Mouse (Mus musculus): ENCODE results near the gene Polr2m. TPM values are rescaled to one million over a fixed set of nuclear protein-coding genes. Genes with fewer than 3 reads are reported as not detected.

The Polr2m gene
- 410 and 449 TPM in 2 replicates for polyA plus RNA-seq (2016; fragmentation: Nextera tagmentation; extraction: Ambion mirVana)

DNA sequence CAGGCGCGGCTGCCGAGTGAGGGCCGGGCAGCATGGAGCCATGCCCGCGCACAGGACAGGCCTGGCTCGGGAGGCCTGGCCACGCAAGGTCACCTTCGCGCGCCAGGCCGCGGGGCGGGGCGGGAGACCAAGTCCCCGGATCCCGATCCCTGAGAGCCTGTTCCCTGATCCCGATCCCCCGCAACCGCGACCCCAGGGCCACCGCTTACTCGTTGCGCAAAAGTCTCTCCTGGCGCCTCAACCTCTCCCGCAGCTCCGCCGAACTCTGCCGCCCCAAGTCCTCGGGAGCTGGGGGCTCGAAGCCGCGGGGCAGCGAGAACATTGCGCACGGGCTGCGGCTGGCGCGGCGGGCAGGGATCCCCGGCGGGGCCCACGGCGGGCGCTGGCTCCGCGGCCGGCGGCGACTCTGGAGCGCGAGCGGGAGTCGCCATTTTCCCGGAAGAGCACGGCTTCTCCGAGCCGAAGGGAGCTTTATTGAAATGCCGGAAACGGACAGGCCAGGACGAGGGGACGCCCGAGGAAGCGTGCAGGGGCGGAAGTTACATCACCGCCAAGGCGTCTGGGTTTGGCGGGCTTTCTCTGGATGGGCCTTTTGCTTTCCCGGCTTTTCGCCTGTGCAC is at the start of gene Polr2m:
Gene Polr2m, minus strand, starts transcription at position 461 of the 620 bp plus-strand sequence.
- Histone ChIP-seq H3K4me1 (peaks cover 14% of the 10 kb centered on the region), H3K27me3 (ENCODE audit: insufficient read depth, poor library complexity, severe bottlenecking) (no peaks in the 10 kb centered on the region), H3K27ac (peak within 1 kb of the TSS; percentile 100), H3K9me3 (no peaks in the 10 kb centered on the region), H3K36me3 (peaks cover 31% of the 10 kb centered on the region), H3K4me3 (peak within 1 kb of the TSS; percentile 99)
- DNase-seq (ENCODE audit: low spot score), result peak; percentile 97
- under 1% methylated on average over 70 of the region's 70 CpGs for WGBS

DNA sequence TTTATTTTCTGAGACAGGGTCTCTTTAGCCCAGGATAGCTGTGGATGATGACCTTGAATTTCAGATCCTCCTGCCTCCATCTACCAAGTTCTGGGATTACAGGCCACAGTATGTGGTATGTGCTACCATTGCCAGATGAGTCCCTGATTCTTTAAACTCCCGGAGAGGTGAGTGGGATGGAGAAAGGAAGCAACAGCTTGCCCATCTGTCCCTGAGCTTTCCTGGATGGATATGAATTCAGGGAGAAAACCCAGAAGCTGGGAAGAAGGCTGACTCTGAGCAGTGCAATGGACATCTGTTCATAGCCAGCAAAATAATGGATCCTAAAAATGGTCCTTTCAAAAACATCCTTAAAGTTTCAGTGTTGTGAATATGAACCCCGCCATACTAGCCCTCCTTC is 49.3 kb upstream of the Polr2m start:
- Histone ChIP-seq H3K27me3 (ENCODE audit: insufficient read depth, poor library complexity, severe bottlenecking) (no peaks in the 10 kb centered on the region), H3K4me3 (no peak overlapping the region)
- WGBS, result 82% methylated on average over 2 of the region's 2 CpGs

DNA sequence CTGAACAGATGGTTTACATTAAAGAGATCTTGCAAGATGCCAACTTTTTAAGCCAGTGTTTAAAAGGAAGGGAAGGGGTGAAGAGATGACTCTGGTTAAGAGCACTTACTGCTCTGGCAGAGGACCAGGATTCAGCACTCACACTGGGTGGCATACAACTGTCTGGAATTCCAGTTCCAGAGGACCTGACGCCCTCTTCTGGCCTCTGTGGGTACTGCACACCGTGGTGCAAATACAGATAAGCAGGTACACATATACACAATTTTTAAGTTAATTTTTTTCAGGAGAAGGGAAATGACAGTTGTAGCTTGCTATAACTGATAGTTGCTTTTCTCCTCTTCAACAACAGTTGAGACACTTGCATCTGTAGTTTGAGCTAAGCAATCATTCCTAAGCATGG is 44.2 kb upstream of the Polr2m start:
- no peak for DNase-seq (ENCODE audit: low spot score)
- Histone ChIP-seq H3K9me3 (no peaks in the 10 kb centered on the region), H3K27me3 (ENCODE audit: insufficient read depth, poor library complexity, severe bottlenecking) (no peaks in the 10 kb centered on the region), H3K27ac (no peak overlapping the region), H3K4me3 (no peak overlapping the region), H3K4me1 (no peaks in the 10 kb centered on the region), H3K36me3 (peaks cover 23% of the 10 kb centered on the region; the same call in 1 of the 2 replicates)
- WGBS, result 61% methylated on average over 2 of the region's 2 CpGs

More for the DNA sequence above, 49.3 kb upstream of the Polr2m start:
- H3K27ac ChIP-seq, result no peak overlapping the region
- H3K36me3 ChIP-seq, result peaks cover 35% of the 10 kb centered on the region; the same call in 1 of the 2 replicates
- no peak for DNase-seq (ENCODE audit: low spot score)
- H3K9me3 ChIP-seq, result no peaks in the 10 kb centered on the region
- no peaks in the 10 kb centered on the region for H3K4me1 ChIP-seq

DNA sequence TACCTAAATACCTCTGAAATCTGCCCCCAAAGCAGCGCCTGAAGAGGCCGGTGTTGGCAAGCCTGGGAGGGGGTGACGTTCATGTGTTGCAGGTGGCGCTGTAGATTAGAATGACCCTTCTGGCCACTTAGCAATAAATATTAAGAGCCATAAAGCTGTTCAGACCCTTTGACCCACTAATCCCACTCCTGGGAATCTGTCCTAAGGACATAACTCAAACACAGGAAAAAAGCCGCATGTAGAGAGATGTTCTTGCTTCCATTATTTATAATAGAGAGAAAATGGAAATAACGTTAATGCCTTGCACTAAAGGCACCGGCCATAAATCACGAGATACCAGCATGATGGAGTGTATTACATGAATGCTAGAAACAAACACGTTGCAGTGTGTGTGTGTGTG is 41.7 kb upstream of the Polr2m start:
- peaks cover 24% of the 10 kb centered on the region; the same call in 1 of the 2 replicates for H3K36me3 ChIP-seq
- H3K27ac ChIP-seq, result no peak overlapping the region
- no peaks in the 10 kb centered on the region for H3K4me1 ChIP-seq
- no peak overlapping the region for H3K4me3 ChIP-seq
- no peaks in the 10 kb centered on the region for H3K9me3 ChIP-seq
- DNase-seq (ENCODE audit: low spot score), result no peak
- no peaks in the 10 kb centered on the region for H3K27me3 ChIP-seq (ENCODE audit: insufficient read depth, poor library complexity, severe bottlenecking)
- 79% methylated on average over 9 of the region's 9 CpGs for WGBS

DNA sequence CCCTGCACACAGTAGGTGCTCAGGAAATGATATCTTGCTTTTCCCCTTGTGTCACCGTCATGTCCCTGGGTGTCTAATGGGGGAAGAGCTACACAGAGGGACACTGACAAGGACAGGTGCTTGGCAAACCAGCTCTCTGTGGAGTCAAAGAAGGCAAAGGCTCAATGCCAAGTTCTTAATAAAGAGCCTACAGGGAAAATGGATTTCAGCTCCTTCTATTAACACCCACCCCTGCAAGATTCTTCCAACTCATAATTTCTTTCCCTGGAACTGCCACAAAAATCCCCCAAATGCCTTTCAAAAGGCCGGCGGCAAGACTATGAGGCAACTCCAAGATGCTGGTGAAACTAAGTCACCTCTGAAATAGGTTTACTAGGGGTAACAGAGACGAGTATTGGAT is 38.2 kb upstream of the Polr2m start:
- Histone ChIP-seq H3K27me3 (ENCODE audit: insufficient read depth, poor library complexity, severe bottlenecking) (no peaks in the 10 kb centered on the region), H3K27ac (no peak overlapping the region), H3K4me3 (no peak overlapping the region), H3K9me3 (no peaks in the 10 kb centered on the region), H3K4me1 (no peaks in the 10 kb centered on the region), H3K36me3 (peaks cover 6% of the 10 kb centered on the region; the same call in 1 of the 2 replicates)
- no peak for DNase-seq (ENCODE audit: low spot score)
- WGBS, result 90% methylated on average over 4 of the region's 4 CpGs

DNA sequence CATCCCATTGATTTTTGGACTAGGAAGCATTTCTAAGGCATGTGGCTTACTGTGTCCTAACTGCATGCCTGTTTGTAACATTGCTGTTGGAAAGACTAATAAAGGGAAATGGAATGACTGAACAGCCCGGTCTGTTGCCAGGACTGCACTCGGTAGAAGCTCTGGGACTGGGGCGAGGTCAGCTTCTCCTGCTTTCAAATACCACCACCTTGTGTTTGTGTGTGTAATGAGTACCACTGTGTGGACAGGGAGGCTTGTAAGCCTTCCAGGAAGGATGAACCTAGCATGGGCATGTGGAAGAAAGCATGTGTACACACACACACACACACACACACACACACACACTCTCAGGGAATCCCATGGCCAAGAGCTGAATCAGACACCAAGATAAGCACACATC is 34.1 kb upstream of the Polr2m start:
- Histone ChIP-seq H3K9me3 (no peaks in the 10 kb centered on the region), H3K27ac (no peak overlapping the region), H3K27me3 (ENCODE audit: insufficient read depth, poor library complexity, severe bottlenecking) (no peaks in the 10 kb centered on the region), H3K4me3 (no peak overlapping the region), H3K36me3 (peaks cover 7% of the 10 kb centered on the region; the same call in 1 of the 2 replicates), H3K4me1 (no peaks in the 10 kb centered on the region)
- DNase-seq (ENCODE audit: low spot score), result no peak
- WGBS, result 79% methylated on average over 3 of the region's 3 CpGs

DNA sequence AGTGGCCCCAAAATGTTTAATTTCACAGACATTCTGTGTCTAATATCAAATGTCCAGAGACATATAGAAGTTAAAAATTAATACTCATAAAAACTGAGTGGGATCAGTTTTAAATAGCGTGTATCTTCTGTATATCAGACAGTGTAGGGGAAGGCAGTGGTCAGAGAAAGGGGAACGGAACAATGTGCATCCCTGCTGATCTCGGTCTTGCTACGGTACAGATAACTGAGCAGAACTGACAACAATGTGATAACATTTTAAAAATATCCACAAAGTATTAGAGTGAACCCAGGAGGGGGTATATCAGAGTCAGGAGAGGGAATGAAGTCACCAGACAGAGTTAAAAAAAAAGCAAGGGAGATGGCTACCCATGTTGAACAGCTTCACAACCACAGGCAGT is 31.8 kb upstream of the Polr2m start:
- 58% methylated on average over 4 of the region's 4 CpGs for WGBS
- Histone ChIP-seq H3K27ac (no peak overlapping the region), H3K9me3 (no peaks in the 10 kb centered on the region), H3K4me3 (no peak overlapping the region), H3K27me3 (ENCODE audit: insufficient read depth, poor library complexity, severe bottlenecking) (no peaks in the 10 kb centered on the region), H3K36me3 (peaks cover 11% of the 10 kb centered on the region; the same call in 1 of the 2 replicates), H3K4me1 (no peaks in the 10 kb centered on the region)
- DNase-seq (ENCODE audit: low spot score), result no peak

DNA sequence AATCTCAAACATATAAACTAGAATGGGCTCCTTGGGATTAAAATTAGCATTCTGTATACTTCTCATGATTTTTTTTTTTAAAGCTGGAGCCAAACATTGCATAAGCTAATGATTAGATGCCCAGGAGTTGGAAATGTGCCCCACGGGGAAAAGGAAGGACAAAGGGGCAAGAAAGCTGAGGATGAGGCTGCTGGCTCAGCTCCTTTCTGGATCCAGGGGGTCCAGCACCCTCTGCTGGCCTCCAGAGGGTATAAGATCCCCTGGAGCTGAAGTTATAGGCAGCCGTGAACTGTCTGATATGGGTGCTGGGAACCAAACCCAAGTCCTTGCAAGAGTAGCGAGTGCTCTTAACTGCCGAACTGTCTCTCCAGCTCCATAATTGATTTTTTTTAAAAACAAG is 30.1 kb upstream of the Polr2m start:
- H3K36me3 ChIP-seq, result peaks cover 11% of the 10 kb centered on the region; the same call in 1 of the 2 replicates
- no peak for DNase-seq (ENCODE audit: low spot score)
- WGBS, result 87% methylated on average over 4 of the region's 4 CpGs

DNA sequence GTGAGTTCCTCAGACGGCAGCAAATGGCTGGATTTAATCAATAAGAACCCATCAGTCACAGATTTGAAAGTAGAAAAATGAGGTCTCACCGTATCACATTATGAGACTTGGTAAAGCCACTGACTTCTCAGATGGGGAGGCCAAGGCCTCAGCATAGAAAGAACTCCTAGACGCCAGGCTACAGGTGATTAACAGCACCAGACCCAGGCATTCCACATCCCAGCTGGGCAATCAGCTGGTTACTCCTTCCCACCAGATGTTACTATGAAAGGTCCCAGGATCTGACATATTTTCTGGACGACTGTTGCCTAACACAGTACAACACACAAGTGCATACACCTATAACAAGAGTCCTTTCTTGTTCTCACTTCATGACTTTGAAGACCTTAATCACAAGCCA is 27.8 kb upstream of the Polr2m start:
- Histone ChIP-seq H3K36me3 (peaks cover 11% of the 10 kb centered on the region; the same call in 1 of the 2 replicates), H3K4me1 (no peaks in the 10 kb centered on the region), H3K4me3 (no peak overlapping the region), H3K27ac (no peak overlapping the region), H3K9me3 (no peaks in the 10 kb centered on the region), H3K27me3 (ENCODE audit: insufficient read depth, poor library complexity, severe bottlenecking) (no peaks in the 10 kb centered on the region)
- WGBS, result 84% methylated on average over 4 of the region's 4 CpGs
- no peak for DNase-seq (ENCODE audit: low spot score)

More for the DNA sequence above, 30.1 kb upstream of the Polr2m start:
- no peak overlapping the region for H3K27ac ChIP-seq
- H3K27me3 ChIP-seq (ENCODE audit: insufficient read depth, poor library complexity, severe bottlenecking), result no peaks in the 10 kb centered on the region
- no peaks in the 10 kb centered on the region for H3K4me1 ChIP-seq
- H3K4me3 ChIP-seq, result no peak overlapping the region
- no peaks in the 10 kb centered on the region for H3K9me3 ChIP-seq

DNA sequence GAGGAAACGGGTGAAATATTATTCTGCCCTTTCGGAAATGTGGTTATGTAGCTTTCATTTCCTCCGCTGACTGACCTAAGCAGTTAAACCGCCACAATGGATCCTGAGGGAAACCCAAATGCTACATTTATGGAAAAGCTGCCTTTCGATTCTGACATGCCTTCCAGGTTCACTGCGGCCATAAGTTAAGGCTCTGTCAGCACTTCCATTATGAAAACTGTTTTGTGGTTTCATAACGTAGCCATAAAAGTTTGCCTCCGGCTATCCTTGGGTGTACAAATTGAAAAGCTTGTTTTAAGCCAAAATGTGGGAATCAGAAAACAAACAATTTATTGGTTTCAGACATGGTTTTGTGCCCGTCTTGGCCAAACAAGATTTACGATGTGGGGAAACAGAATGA is 27.2 kb upstream of the Polr2m start:
- H3K27ac ChIP-seq, result no peak overlapping the region
- H3K4me1 ChIP-seq, result no peaks in the 10 kb centered on the region
- no peaks in the 10 kb centered on the region for H3K9me3 ChIP-seq
- H3K36me3 ChIP-seq, result peaks cover 11% of the 10 kb centered on the region; the same call in 1 of the 2 replicates
- H3K27me3 ChIP-seq (ENCODE audit: insufficient read depth, poor library complexity, severe bottlenecking), result no peaks in the 10 kb centered on the region
- no peak for DNase-seq (ENCODE audit: low spot score)
- H3K4me3 ChIP-seq, result no peak overlapping the region
- WGBS, result 87% methylated on average over 10 of the region's 10 CpGs

DNA sequence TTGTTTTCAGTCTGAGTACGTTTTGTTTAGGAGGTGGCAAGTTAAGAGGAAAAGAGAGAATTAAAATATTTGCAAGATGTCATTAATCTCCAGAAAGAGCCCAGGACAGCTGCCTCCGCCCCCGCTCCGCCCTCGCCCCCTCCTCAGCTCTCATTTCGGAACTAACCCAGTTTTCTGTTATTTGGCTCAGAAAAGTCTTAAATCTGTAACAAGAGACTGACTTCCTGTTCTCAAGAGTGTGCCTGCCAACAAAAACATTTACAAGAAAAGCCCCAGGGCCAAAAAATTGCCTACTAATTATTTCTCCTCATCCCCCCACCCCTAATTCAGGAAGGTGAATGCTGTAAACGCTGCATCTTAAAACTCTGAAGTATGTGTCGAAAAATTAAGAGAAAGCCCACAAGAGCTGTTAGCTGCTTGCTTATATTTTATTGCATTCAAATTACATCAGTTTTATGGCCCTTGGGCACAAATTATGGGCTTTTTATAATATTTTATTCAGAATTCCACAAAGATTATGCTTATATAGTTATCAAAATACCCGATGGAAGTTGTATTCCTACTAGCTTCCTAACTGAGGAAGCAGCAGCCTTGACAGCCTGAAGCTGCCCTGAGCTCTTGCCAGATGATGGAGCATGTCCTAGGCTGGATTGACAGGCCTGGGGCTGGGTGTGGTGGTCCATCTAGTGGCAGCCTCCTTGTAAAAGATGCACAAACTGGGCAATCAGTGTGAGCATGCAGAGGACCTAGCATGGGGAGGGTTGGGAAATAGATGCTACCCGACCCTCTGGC is 12.9 kb upstream of the Polr2m start:
- H3K36me3 ChIP-seq, result no peaks in the 10 kb centered on the region
- no peak overlapping the region for H3K27ac ChIP-seq
- no peaks in the 10 kb centered on the region for H3K27me3 ChIP-seq (ENCODE audit: insufficient read depth, poor library complexity, severe bottlenecking)
- no peaks in the 10 kb centered on the region for H3K9me3 ChIP-seq
- 69% methylated on average over 10 of the region's 10 CpGs for WGBS
- H3K4me3 ChIP-seq, result no peak overlapping the region
- H3K4me1 ChIP-seq, result peaks cover 20% of the 10 kb centered on the region
- no peak for DNase-seq (ENCODE audit: low spot score)

DNA sequence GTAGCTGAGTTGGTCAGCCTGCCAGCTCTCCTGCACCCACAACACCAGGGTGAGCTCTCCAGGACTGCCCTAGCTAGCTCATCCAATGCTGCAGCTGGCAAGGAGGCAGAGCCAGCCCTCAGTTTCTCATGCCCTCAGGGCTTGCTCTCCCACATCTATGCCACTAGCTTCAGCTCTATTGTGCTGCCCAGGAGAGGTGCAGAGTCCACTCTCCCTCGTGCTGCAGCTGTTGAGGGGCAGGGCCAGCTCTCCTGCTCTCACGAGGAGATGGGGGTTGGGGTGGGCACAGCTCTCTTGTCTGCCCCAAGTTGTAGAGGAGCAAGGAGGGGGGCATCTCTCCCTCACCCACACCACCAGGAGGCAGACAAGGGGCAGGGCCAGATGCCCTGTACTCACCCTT is 10.9 kb upstream of the Polr2m start:
- no peaks in the 10 kb centered on the region for H3K36me3 ChIP-seq
- no peaks in the 10 kb centered on the region for H3K27me3 ChIP-seq (ENCODE audit: insufficient read depth, poor library complexity, severe bottlenecking)
- no peak overlapping the region for H3K4me3 ChIP-seq
- peaks cover 17% of the 10 kb centered on the region; the same call in 1 of the 2 replicates for H3K4me1 ChIP-seq
- peak overlapping the region; percentile 5; the same call in 1 of the 2 replicates for H3K27ac ChIP-seq
- DNase-seq (ENCODE audit: low spot score), result no peak
- H3K9me3 ChIP-seq, result no peaks in the 10 kb centered on the region
- WGBS, result 61% methylated on average over 2 of the region's 2 CpGs

DNA sequence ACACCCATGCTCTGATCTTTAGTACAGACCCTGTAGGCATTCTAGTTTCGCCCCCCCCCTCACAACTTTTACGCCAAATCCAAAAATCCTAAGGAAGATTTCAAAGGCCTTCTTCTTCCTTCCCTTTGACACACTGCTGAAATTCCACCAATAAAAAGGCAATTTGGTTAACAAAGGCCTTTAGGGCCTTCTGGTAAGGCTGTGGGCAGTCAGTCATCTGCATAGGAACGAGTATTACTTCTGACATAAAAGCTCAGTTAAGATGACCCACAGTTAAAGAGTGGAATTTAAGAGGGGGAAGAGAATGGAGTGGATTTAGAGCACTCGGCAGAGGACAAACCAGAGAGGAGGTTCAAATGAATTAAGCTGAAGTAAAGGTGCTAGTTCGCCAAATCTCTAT is 8.0 kb upstream of the Polr2m start:
- no peak overlapping the region for H3K27ac ChIP-seq
- no peak for DNase-seq (ENCODE audit: low spot score)
- 82% methylated on average over 5 of the region's 5 CpGs for WGBS
- no peaks in the 10 kb centered on the region for H3K27me3 ChIP-seq (ENCODE audit: insufficient read depth, poor library complexity, severe bottlenecking)
- no peaks in the 10 kb centered on the region for H3K9me3 ChIP-seq
- H3K4me3 ChIP-seq, result no peak overlapping the region
- H3K4me1 ChIP-seq, result peaks cover 21% of the 10 kb centered on the region; the same call in 1 of the 2 replicates
- no peaks in the 10 kb centered on the region for H3K36me3 ChIP-seq
